Mouse (Mus musculus) ovary, adult 2 months (tissue): ENCODE measurements around the gene Gpr160. TPM values are rescaled to one million over a fixed set of nuclear protein-coding genes. Genes with fewer than 3 reads are reported as not detected.

ENCODE experiments used
- polyA plus RNA-seq: library from polyadenylated mRNA; depleted of rRNA; stranded (reverse); fragments of >200 nt; gene quantifications from 2 replicates; pipeline ENCODE4 v1.2.3, GENCODE M21; 2012; rRNA removed

Gpr160 gene
- polyA plus RNA-seq, result 3.1 and 4.4 TPM in 2 replicates

DNA sequence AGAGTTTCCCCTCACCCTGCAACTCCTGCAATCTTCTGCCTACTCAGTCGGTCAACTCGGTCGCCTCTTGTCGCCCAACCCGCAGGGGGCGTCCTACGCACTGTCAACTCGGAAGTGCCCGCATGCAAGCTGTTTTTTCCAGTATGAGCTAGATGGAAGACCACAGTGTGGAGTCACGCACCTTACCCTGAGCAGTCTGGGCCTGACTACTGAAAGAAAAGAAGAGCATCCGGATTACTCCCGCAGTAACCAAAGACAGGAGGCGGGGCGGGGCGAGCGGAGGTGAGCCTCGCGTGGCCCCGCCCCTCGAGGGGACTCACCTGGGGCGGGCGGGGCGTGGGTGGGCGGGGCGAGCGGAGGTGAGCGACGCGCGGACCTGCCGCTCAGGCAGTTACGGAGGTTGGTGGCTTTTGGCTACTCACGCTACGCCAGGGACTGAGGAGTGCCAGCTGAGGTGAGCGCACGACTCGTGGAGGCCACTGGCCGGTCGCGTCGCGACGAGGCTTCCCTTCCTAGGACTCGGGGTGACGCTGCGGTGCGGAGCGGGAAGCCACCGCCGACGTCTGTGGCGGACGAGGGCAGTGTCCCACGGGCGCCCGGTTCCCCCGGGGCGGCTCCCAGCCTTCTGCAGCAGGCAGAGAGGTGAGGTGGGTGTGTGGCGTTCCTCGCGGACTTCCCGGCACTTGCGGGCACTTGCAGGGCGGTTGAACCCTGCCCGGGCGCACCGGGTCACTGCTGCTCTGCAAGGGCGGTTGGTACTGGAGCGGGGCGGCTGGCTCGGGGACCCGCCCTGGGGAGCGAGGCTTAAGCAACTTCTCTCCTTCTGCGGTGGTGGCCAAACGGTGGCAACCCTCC, at the start of gene Gpr160:
Gpr160 (plus strand) TSS at position 347 of the 855 bp plus-strand sequence.

Other genes with a start within 250 kb of the Gpr160 start
- gene Lrriq4, start 211.4 kb upstream of the Gpr160 start, polyA plus RNA-seq, result 0.14 and 0.21 TPM in 2 replicates
- 0.09 and 0.10 TPM in 2 replicates for gene Lrrc34, start 208.1 kb upstream of the Gpr160 start, polyA plus RNA-seq
- gene Lrrc31, start 156.1 kb upstream of the Gpr160 start, polyA plus RNA-seq, result 4.1 and 4.2 TPM in 2 replicates
- gene Samd7, start 109.7 kb upstream of the Gpr160 start, polyA plus RNA-seq, result 0.07 and 0.09 TPM in 2 replicates
- 9.7 and 10.4 TPM in 2 replicates for gene Sec62, start 63.1 kb upstream of the Gpr160 start, polyA plus RNA-seq
- 32.9 and 44.5 TPM in 2 replicates for gene Phc3, start 113.5 kb downstream of the Gpr160 start, polyA plus RNA-seq
- gene Prkci, start 139.8 kb downstream of the Gpr160 start, polyA plus RNA-seq, result 21.1 and 24.2 TPM in 2 replicates
- 4.0 and 7.3 TPM in 2 replicates for gene Skil, start 239.1 kb downstream of the Gpr160 start, polyA plus RNA-seq